Mouse (Mus musculus) thymus, postnatal 0 days (tissue): ENCODE measurements around the gene Cbln3. TPM values are rescaled to one million over a fixed set of nuclear protein-coding genes. Genes with fewer than 3 reads are reported as not detected.

Source experiments
- DNase-seq: peaks from one replicate; pipeline ENCODE4 v3.0.0-alpha.2; 2015; ENCODE audit warnings: low spot score
- polyA plus RNA-seq: library from polyadenylated mRNA; unstranded; fragments of >200 nt; fragmentation: Nextera tagmentation; extraction: Ambion mirVana; gene quantifications from 2 replicates; pipeline ENCODE4 v1.2.1, GENCODE M21; 2015

Gene Cbln3
- polyA plus RNA-seq, 1 experiment from 2014 or later = 0.12 TPM

GRCm38 (mm10) chr14:55880982-55881381 is 3.2 kb downstream of the Cbln3 start:
- no peak for DNase-seq

GRCm38 (mm10) chr14:55879623-55880022 is 4.6 kb downstream of the Cbln3 start:
- DNase-seq = peak; percentile 83

GRCm38 (mm10) chr14:55878316-55878940 is 5.8 kb downstream of the Cbln3 start:
- DNase-seq = no peak

- no peak for DNase-seq
Measured at GRCm38 (mm10) chr14:55877469-55878315, 6.5 kb downstream of the Cbln3 start.

GRCm38 (mm10) chr14:55873714-55874683 is 10.2 kb downstream of the Cbln3 start:
- DNase-seq = peak; percentile 63

- DNase-seq = no peak
Measured at GRCm38 (mm10) chr14:55873242-55873713, 10.9 kb downstream of the Cbln3 start.

GRCm38 (mm10) chr14:55872551-55872950 is 11.6 kb downstream of the Cbln3 start:
- no peak for DNase-seq

GRCm38 (mm10) chr14:55872039-55872438 is 12.2 kb downstream of the Cbln3 start:
- no peak for DNase-seq

GRCm38 (mm10) chr14:55869538-55869937 is 14.7 kb downstream of the Cbln3 start:
- no peak for DNase-seq

GRCm38 (mm10) chr14:55868230-55869026 is 15.8 kb downstream of the Cbln3 start:
- DNase-seq = no peak

GRCm38 (mm10) chr14:55866962-55867361 is 17.2 kb downstream of the Cbln3 start:
- no peak for DNase-seq

- DNase-seq = peak; percentile 78
Measured at GRCm38 (mm10) chr14:55863773-55864172, 20.4 kb downstream of the Cbln3 start.

GRCm38 (mm10) chr14:55862970-55863369 is 21.2 kb downstream of the Cbln3 start:
- DNase-seq = no peak

- DNase-seq = no peak
Measured at GRCm38 (mm10) chr14:55862186-55862585, 22.0 kb downstream of the Cbln3 start.

GRCm38 (mm10) chr14:55857588-55857987 is 26.6 kb downstream of the Cbln3 start:
- DNase-seq = no peak

- peak; percentile 35 for DNase-seq
Measured at GRCm38 (mm10) chr14:55855101-55855561, 29.1 kb downstream of the Cbln3 start.

- DNase-seq = no peak
Measured at GRCm38 (mm10) chr14:55854406-55855100, 29.6 kb downstream of the Cbln3 start.

- DNase-seq = peak; percentile 70
Measured at GRCm38 (mm10) chr14:55853621-55854285, 30.4 kb downstream of the Cbln3 start, which contains the start of gene Nynrin. Gene Nynrin (plus strand): TSS chr14:55854010.
